35 mouse cellular contexts compared by ENCODE assay signal in the genomic region with DNA sequence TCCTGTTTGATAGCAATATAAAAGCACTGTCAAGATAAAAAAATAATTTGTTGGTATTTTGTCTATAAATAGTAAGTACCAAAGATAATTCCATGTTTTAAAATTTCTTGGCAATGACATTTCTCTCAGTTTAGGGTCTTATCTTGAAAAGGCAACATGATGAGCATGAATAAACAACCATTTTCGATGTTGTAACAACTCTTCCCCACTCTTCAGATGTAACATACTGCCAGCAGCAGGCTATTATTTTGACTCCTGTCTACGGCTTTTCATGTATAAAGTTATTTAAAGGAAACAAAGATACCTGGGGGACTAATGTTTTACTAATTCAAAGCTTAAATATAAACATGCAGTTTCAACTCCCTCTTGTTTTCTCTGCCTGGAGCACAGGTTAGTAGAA.
"Had no signal": no experiment of that assay in that cellular context is flagged by ENCODE, and none has a peak within 500 bp of the region (broad histone marks: within the 10 kb centered on the region; RNA-seq: fewer than 3 reads in every experiment).

No protein-coding gene starts in this region.

- H3K27ac ChIP-seq: heart, adult 2 months; heart, embryonic 10.5 days; heart, embryonic 13.5 days; heart, embryonic 15.5 days; hindbrain, embryonic 10.5 days; hindbrain, embryonic 12.5 days; hindbrain, embryonic 13.5 days; hindbrain, embryonic 14.5 days; hindbrain, embryonic 15.5 days; hindbrain, postnatal 0 days; intestine, embryonic 15.5 days; kidney, embryonic 15.5 days; kidney, postnatal 0 days; layer of hippocampus, adult 2 months had no signal

- H3K4me1 ChIP-seq: heart, embryonic 10.5 days; heart, embryonic 12.5 days; heart, embryonic 13.5 days; heart, embryonic 15.5 days; hindbrain, embryonic 10.5 days; hindbrain, embryonic 12.5 days; hindbrain, embryonic 13.5 days; hindbrain, embryonic 15.5 days; intestine, embryonic 15.5 days; kidney, embryonic 15.5 days had no signal

- H3K27me3 ChIP-seq: heart, embryonic 12.5 days; heart, embryonic 13.5 days; heart, embryonic 15.5 days; hindbrain, embryonic 12.5 days; hindbrain, embryonic 13.5 days; hindbrain, embryonic 15.5 days; intestine, embryonic 15.5 days; kidney, embryonic 15.5 days had no signal

- H3K4me3 ChIP-seq: heart, adult 2 months; heart, embryonic 10.5 days; heart, embryonic 12.5 days; heart, embryonic 13.5 days; heart, embryonic 15.5 days; hindbrain, embryonic 10.5 days; hindbrain, embryonic 12.5 days; hindbrain, embryonic 13.5 days; hindbrain, embryonic 15.5 days; intestine, embryonic 15.5 days; kidney, embryonic 15.5 days; layer of hippocampus, adult 2 months had no signal

- ATAC-seq: hindbrain, embryonic 16.5 days; hindbrain, postnatal 0 days; inflammation-experienced regulatory T-cells, adult 6 months; intestine, embryonic 15.5 days; intestine, embryonic 16.5 days; intestine, postnatal 0 days had no signal

- H3K9ac ChIP-seq: heart, embryonic 12.5 days; heart, embryonic 13.5 days; heart, embryonic 15.5 days; hindbrain, embryonic 12.5 days; hindbrain, embryonic 13.5 days; hindbrain, embryonic 14.5 days; hindbrain, embryonic 15.5 days; intestine, embryonic 15.5 days; kidney, embryonic 15.5 days had no signal

- DNase-seq: heart, adult 2 months; heart, postnatal 10 days; heart, postnatal 14 days; heart, postnatal 36 days; heart, postnatal 4 days; kidney, adult 11 months; kidney, adult 18-20 months; kidney, adult 2 months; kidney, adult 8-10 months; kidney, adult 9 months; kidney, postnatal 10 days; kidney, postnatal 14 days; kidney, postnatal 25 days; kidney, postnatal 36 days; kidney, postnatal 4 days; layer of hippocampus, adult 9-11 months had no signal

- H3K36me3 ChIP-seq: heart, embryonic 10.5 days; heart, embryonic 12.5 days; heart, embryonic 13.5 days; heart, embryonic 15.5 days; hindbrain, embryonic 10.5 days; hindbrain, embryonic 12.5 days; hindbrain, embryonic 13.5 days; hindbrain, embryonic 15.5 days; intestine, embryonic 15.5 days; kidney, embryonic 15.5 days had no signal

- H3K9me3 ChIP-seq: heart, embryonic 10.5 days; heart, embryonic 12.5 days; heart, embryonic 13.5 days; heart, embryonic 15.5 days; hindbrain, embryonic 10.5 days; hindbrain, embryonic 12.5 days; hindbrain, embryonic 13.5 days; hindbrain, embryonic 15.5 days; intestine, embryonic 15.5 days; kidney, embryonic 15.5 days had no signal

- H3K4me2 ChIP-seq: heart, embryonic 11.5 days; heart, embryonic 12.5 days; heart, embryonic 13.5 days; heart, embryonic 15.5 days; hindbrain, embryonic 12.5 days; hindbrain, embryonic 13.5 days; hindbrain, embryonic 14.5 days; hindbrain, embryonic 15.5 days; intestine, embryonic 15.5 days; kidney, embryonic 15.5 days had no signal
